Mouse (Mus musculus): ENCODE results near the gene Pbx4.

Pbx4 gene

DNA sequence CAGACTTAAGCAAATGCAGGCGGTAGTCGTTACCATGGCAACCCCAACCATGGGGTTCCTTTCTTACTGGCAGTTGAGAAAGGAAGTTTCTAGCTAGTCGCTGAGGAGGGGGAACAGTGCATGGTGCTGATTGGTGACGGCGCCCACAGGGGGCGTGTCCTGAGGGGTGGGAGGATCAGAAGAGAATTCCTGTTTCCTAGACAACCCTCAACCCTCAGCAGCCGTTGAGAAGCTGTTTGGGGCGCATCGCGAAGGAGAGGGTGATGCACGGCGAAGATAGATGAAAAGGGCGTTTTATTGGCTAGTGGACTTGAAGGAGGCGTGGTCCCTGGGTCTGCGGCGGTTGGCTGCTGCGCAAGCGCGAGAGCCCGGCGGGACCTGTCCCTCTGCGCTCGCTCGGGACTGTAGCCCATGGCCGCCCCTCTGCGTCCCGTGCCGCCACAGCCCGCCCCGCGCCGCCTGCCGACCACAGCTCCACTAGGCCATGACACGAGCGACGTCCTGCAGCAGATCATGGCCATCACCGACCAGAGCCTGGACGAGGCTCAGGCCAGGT is at the start of gene Pbx4:
Gene Pbx4 (plus strand): TSS at position 194 of the 556 bp plus-strand sequence.
- peak; percentile 84 for DNase-seq (ENCODE audit: low spot score)

DNA sequence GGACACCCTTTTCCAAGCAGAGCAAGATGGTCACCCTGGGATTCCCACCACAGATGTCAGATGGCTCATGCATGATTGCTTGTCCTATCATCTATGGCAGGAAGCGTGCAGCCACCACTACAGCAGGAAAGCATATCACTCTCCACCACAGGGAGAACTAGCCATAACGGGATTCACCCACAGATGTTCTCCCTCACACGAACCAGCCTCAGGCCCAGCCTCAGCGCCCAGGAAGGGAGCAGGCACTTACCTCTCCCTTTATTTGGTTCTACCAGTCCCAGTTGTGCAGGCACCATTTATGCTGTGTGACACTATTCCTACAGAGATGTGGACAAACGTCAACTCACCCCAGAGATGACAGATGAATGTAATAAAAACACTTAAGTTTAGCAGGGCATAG is 43.2 kb upstream of the Pbx4 start:
- DNase-seq (ENCODE audit: low spot score), result no peak

DNA sequence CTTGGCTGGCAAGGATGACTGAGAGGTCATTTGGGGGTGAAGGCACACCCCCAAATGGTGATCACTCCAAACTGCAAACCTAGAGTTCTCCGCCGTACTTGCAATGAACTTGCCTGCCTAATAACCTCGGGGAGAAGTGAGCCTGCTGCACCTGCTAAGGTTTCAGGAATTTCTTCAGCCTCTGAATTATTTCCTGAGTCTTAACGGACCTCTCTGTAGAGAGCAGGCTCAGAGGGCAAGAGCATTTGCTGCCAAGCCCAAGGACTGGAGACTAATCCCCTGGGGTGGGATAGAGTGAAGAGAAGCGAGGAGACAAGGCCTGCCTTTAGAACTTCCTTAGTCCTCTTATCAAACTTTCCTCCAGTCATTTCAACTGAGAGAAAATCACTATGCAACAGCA is 42.6 kb upstream of the Pbx4 start:
- DNase-seq (ENCODE audit: low spot score), result no peak

DNA sequence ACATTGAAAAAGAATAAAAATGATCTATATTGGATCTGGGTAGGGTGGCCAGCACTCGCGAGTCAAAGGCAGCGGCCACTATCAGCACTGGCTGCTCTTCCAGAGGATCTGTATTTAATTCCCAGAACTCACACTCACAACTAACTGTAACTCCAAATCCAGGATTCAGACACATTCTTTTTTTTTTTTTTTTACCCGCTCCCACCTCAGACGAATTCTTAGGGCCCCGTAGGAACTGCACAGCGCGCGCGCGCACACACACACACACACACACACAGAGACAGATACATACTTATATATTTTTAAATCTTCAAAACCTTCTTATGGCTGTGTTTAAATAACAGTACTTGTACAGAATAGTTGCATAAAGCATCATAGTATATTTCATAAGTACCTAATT is 41.9 kb upstream of the Pbx4 start:
- no peak for DNase-seq (ENCODE audit: low spot score)

DNA sequence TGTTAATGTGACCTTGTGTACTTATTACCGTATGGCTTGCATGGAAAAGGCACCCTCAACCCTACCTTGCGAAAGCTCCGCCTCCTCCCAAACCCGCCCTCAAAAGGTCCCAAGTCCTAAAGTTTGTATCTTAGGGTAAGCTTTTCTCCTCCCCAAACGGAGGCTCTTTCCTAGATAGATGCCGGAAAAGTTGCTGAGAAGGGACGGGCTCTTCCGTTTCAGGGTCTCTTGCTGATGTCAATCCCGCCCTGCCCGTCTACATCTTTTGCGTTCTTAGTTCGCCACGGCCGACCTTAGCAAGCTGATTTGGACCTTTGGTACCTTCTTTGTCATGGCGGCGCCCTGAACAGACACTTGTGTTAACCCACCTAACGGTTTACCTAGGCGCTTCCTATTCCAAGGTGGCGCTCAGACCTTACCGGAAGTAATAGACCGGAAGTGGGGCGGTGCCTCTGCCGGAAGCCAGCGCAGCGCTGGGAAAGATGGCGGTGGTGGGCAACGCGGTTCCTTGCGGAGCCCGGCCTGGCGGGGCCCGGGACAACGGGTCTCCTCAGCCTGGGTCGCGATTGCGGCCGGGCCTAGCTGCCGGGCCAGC is 41.4 kb upstream of the Pbx4 start, which contains the start of the genes Atp13a1 and Zfp866:
Gene Atp13a1 (plus strand): TSS at position 391 of the 595 bp plus-strand sequence.
Gene Zfp866 (minus strand): TSS at position 406 of the 595 bp plus-strand sequence.
- DNase-seq (ENCODE audit: low spot score), result peak; percentile 85

DNA sequence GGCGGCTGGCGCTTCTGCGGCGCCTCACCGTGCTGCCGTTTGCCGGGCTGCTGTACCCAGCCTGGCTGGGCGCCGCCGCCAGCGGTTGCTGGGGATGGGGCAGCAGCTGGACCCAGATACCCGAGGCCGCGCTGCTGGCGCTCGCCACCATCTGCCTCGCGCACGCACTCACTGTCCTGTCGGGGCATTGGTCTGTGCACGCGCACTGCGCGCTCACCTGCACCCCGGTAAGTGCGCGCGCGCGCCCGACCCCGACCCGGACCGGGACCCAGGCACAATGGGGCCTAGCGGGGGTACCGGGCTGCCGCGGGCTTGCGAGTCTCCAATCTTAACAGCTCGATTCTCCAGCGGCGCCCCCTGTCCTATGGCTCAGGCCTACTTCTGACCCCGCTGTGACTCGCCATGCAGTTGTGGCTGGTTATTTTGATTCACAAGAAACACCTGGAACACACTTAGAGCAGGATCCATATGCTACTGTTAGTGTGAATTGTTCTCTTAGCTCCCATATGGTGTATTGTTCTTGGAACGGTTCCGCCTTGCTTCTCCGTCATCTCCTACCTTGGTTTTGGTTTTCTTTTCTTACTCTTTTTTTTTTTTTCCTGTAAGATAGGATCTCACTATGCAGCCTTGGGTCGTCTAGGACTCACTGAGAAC is 40.7 kb upstream of the Pbx4 start:
- DNase-seq (ENCODE audit: low spot score), result no peak

DNA sequence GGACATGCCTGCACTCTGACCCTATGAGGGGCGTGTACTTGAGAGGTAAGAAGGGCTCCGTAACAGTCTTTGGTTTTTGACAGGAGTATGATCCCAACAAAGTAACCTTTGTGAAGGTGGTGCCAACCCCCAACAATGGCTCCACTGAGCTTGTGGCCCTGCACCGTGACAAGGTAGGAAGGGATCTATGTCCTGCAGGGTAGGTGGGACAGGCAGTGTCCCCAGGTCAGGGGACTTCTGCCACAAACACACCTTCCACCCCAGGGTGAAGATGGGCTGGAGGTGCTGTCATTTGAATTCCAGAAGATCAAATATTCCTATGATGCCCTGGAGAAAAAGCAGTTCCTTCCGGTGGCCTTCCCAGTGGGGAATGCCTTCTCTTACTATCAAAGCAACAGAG is 38.6 kb upstream of the Pbx4 start:
- no peak for DNase-seq (ENCODE audit: low spot score)

DNA sequence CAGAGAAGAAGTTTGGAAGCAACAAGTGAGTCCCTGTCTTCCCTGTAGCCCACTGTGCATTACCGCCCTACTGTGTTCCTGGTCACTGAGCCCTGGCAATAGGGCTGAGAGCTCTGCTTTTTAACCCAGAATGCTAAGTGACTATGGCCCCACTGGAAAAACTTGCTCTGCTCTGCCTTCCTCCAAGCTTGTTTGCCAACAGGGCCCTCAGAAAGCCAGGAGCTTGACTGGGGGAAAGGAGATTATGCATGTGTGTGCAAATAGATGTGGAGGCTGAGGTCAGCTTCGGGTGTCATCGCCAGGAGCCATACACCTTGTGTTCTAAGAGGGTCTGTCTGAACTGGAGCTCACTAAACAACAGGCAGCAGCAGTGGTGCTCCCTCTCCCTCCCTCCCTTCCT is 38.2 kb upstream of the Pbx4 start:
- no peak for DNase-seq (ENCODE audit: low spot score)

DNA sequence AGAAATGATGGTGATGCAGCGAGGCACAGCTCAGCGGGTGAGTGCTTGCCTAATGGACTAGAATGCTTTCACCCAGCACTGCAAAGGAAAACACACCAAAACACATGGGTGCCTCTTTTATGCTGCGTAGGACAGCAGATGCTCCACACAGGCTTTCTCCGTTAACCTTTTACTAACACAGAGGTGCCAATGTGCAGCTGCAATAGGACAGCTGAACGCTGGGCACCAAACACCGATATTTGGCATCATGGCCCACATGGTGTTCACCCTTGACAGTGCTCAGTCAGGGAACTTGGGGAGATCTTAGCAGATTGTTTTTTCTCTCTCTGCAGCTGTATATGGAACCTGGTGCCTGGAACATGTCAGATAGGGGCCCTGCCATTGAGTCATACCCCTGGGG is 37.4 kb upstream of the Pbx4 start:
- DNase-seq (ENCODE audit: low spot score), result no peak

DNA sequence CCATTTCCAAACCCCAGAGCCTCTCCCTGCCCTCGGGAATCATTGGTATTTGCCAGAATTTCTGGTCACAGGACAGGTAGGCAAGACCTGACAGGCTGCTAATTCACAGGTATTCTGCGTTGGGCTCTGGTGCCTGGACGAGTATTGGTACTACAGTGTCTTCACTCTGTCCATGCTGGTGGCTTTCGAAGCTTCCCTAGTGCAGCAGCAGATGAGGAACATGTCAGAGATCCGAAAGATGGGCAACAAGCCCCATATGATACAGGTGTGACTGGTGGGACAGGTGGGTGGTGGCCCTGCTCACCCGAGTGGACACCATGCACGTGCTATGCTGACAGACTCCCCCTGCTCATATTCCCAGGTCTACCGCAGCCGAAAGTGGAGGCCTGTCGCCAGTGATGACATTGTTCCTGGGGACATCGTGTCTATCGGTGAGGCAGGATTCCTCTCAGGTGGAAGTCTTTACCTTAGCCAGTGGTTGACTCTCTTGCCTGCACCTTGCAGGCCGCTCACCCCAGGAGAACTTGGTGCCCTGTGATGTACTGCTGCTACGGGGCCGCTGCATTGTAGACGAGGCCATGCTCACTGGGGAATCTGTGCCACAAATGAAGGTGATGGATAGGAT is 35.5 kb upstream of the Pbx4 start:
- no peak for DNase-seq (ENCODE audit: low spot score)

DNA sequence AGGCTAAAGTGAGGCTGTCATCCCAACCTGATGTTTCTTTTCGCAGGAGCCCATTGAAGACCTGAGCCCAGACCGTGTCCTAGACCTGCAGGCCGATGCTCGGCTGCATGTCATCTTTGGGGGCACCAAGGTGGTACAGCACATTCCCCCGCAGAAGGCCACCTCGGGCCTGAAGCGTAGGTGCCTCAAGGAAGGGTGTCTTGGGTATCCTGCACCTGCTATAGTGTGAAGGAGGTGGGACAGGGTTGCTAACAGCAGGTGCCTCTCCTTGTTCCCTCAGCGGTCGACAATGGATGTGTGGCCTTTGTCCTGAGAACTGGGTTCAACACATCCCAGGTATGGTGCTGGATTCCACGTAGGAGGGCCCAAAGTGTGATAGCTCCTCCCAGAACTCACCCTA is 34.6 kb upstream of the Pbx4 start:
- no peak for DNase-seq (ENCODE audit: low spot score)

DNA sequence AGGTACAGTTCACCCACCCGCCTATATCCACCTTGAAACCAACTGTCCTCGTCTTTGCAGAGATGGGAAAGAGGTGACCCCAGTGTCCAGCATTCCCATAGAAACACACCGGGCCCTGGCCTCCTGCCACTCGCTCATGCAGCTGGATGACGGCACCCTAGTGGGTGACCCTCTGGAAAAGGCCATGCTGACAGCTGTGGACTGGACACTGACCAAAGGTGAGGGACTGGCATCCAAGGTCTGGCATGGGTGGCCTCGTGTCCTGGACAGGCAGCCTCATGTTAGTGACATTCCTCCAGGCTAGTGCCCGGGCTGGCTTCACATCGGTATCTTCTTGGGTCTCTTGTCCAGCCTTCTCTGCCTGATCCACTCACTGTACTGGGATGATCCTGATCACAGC is 33.0 kb upstream of the Pbx4 start:
- no peak for DNase-seq (ENCODE audit: low spot score)

DNA sequence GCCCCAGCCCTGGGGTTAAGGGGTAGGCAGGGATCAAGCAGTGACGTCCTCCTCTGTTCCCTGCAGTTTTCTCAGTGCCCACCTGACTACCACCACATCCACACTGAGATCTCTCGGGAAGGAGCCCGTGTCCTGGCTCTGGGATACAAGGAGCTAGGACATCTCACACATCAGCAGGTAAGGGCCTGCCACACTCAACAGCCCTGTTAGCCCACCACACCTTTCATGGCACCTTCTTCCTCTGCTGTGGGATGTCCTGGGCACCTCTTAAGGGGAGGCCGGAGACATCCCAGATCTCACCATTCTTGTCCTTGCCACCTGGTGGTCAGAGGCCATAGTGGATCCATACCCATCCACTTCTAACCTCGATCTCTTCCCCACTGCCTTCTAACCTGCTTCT is 32.3 kb upstream of the Pbx4 start:
- no peak for DNase-seq (ENCODE audit: low spot score)

DNA sequence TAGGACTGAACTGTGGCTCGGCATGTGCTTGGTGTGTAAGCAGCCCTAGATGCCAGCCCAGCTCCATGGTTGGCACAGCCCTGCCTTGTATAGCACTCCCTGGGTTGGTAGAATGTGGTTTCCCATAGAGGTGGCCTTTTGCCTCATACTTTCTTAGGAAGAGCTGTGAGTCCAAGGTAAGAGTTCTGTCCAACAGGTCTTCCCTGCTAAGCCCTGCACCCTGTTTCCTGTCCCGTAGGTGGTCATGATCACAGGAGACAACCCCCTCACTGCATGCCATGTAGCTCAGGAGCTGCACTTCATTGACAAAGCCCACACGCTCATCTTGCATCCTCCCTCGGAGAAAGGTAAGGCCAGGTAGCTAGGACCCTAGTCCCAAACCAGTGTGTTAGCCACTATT is 30.5 kb upstream of the Pbx4 start:
- DNase-seq (ENCODE audit: low spot score), result no peak

DNA sequence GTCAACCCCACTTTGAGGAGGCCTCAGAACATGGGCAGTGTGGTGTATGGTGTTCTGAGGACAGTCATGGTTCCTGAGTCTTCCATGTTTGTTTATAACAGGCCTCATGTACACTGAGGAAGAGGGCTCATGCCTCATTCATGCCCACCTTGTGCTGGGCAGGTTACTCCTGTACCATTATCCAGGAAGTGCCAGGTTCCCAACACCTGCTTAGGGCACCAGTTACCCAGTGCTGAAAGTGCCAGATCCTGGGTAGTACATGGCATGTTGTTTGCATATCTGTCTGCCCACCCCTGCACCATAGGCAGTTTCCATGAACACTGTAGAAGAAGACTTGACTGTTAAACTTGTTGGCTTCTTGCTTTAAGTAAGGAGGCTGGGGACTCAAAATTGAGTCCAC is 30.1 kb upstream of the Pbx4 start:
- no peak for DNase-seq (ENCODE audit: low spot score)

DNA sequence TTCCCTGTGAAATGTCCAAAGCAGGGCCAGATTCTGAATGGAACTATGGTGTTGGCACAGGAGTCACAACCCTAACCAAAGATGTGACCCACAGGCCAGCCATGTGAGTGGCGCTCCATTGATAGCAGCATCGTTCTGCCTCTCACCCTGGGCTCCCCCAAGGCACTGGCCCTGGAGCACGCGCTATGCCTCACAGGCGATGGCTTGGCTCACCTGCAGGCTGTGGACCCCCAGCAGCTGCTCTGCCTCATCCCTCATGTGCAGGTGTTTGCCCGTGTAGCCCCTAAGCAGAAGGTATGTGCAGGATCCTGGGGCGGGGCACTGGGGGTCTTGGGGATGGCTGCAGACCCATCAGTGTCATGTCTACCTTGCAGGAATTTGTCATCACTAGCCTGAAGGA is 28.9 kb upstream of the Pbx4 start:
- DNase-seq (ENCODE audit: low spot score), result peak; percentile 3

DNA sequence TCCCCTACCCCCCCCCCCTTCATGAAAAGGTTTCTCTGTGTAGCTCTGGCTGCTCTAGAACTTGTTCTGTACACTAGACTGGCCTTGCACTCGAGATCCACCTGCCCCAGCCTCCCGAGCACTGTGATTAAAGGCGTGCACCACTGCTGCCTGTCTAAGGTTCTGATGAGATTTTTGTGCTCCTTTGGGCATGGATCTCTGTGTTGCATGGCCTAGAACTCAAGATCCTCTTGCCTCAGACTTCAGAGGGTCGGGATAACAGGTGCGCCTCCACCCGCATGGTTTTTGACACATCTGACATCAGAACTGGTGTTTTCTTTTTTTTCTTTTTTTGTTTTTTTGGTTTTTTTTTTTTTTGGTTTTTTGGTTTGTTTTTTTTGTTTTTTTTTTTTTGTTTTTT is 27.8 kb upstream of the Pbx4 start:
- DNase-seq (ENCODE audit: low spot score), result peak; percentile 1

DNA sequence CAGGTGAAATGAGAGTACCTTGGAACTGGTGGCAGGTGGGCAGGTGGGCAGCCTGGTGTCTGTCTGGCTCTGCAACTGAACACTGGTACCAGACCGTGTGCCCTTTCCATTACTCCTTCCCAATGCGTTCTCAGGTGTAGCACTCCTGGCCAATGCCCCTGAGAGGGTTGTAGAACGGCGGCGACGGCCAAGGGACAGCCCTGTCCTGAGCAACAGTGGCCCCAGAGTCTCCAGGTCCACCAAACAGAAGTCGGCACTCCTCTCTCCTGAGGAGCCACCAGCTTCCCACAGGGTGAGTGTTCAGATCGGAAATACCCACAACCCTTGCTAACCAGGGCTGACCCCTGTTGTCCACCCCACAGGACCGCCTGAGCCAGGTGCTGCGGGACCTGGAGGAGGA is 27.2 kb upstream of the Pbx4 start:
- peak; percentile 5 for DNase-seq (ENCODE audit: low spot score)

DNA sequence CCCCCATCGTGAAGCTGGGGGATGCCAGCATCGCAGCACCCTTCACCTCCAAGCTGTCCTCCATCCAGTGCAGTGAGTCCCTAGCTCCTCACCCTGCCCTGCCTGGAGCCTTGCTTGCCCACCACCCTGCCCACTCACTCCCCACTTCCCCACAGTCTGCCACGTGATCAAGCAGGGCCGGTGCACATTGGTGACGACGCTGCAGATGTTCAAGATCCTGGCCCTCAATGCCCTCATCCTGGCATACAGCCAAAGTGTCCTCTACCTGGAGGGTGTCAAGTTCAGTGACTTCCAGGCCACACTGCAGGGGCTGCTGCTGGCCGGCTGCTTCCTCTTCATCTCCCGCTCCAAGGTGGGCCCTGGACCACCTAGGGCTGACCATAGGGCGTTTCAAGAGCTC is 26.8 kb upstream of the Pbx4 start:
- DNase-seq (ENCODE audit: low spot score), result peak; percentile 2

DNA sequence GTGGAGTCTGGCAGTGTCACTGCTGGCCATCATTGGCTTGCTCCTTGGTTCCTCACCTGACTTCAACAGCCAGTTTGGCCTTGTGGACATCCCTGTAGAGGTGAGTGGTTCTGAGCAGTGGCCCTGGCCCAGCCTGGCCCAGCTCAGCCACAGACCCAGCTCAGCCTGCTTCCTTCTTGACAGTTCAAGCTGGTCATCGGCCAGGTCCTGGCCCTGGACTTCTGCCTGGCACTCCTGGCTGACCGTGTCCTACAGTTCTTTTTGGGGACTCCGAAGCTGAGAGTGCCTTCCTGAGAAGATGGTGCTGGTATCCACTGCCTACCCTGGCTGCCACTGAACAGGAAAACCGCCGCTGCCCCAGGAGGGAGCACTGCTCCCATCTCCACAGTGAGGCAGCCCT is 25.1 kb upstream of the Pbx4 start:
- no peak for DNase-seq (ENCODE audit: low spot score)

DNA sequence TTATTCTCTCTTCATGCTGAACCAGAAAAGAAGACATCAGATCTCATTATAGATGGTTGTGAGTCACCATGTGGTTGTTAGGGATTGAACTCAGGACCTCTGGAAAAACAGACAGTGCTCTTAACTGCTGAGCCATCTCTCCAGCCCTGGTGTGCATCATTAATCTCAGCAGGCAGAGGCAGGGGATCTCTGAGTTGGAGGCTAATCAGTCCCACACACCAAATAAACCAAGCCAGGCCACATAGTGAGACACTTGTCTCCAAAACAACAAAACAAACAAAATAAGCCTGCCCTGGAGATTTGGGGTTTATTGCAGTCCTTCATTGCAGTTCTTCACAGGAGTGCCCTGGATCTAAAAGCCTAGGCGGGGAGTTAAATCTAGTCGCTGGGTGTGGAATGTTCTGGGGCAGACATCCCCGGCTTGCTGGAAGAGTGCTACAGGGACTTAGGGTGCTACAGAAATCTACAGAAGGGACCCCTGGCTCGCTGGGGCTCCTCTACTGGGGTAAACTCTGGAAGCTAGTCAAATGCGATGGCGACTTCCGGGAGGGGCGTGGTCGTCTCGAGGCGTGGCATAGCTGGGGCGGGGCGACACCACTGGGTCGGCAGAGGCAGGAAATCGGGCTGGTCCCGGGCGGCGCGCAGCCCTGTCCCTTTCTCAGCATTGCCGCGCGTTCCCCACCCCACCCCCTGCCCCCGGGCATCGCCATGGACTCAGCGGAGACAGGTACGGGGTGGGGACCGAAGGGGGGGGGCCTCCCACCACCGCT is 24.0 kb upstream of the Pbx4 start, which contains the start of gene Gmip:
Gene Gmip (plus strand): TSS at position 586 of the 770 bp plus-strand sequence.
- peak; percentile 72 for DNase-seq (ENCODE audit: low spot score)

DNA sequence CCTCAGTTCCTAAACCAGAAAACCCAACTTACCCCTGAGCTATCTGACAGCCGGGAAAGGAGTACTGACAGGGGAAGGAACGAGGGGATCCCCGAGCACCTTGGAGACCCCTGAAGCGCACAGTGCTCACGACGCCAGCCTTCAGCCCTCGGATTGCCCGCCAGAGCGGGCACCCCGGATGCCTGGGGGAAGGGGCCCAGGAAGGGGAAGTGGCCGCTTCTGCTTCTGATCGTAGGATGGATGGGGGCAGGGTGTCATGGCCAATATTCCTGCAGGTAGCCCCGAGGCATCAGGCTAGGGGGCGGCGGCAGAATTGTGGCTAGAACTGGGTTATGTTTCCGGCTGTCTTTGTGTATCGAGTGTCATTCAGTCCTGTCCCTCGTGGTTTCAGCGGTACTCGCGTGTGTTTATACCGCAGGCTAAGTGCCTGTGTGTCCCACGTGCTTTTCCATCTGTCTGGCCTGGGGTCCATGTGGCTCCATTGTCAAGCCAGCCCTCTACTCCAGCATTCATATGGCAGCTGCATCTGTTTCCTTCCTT is 23.4 kb upstream of the Pbx4 start:
- peak; percentile 26 for DNase-seq (ENCODE audit: low spot score)

Measured in ovary, postnatal 36 days (tissue).